31 mouse cellular contexts compared by ENCODE assay signal in genomic region chr10:40512185-40512584, GRCm38 (mm10). TPM values are rescaled to one million over a fixed set of nuclear protein-coding genes. Genes with fewer than 3 reads are reported as not detected.
DNase-seq lines count a peak whose midpoint lies in the region; ATAC-seq and TF ChIP-seq lines count a peak whose summit lies in the region.
"Had no signal": no experiment of that assay in that cellular context is flagged by ENCODE, and none has a peak within 500 bp of the region (broad histone marks: within the 10 kb centered on the region; RNA-seq: fewer than 3 reads in every experiment).

No protein-coding gene starts in this region.

- H3K4me1 ChIP-seq in liver, adult 2 months (ENCODE audit: control insufficient read depth, insufficient read depth, low read length) = peaks cover 8% of the 10 kb centered on the region
- H3K4me1 ChIP-seq in liver, embryonic 11.5 days (replicated peaks; ENCODE audit: control insufficient read depth, insufficient read depth, low read length) = no peaks in the 10 kb centered on the region
- peaks cover 33% of the 10 kb centered on the region for H3K4me1 ChIP-seq in thymus, adult 2 months (replicated peaks; ENCODE audit: control insufficient read depth, insufficient read depth, low read length)
- no peaks in the 10 kb centered on the region for H3K4me1 ChIP-seq in stomach, postnatal 0 days (replicated peaks; ENCODE audit: control insufficient read depth, insufficient read depth)
- H3K4me1 ChIP-seq in forebrain, embryonic 16.5 days (replicated peaks; ENCODE audit: control insufficient read depth, insufficient read depth, low read length) = no peaks in the 10 kb centered on the region
- H3K4me1 ChIP-seq: embryonic facial prominence, embryonic 12.5 days; forebrain, embryonic 15.5 days; hindbrain, embryonic 15.5 days had no signal

- TF ChIP-seq EP300 in stomach, postnatal 0 days (optimal IDR thresholded peaks at IDR 0.05) = no peak

- ATAC-seq in liver, embryonic 11.5 days (replicated peaks; ENCODE audit: low FRiP score) = no peak
- no peak for ATAC-seq in stomach, postnatal 0 days (ENCODE audit: low FRiP score, low TSS enrichment)
- no peak for ATAC-seq in forebrain, embryonic 16.5 days
- ATAC-seq: activated CD4-positive, CD25-positive, alpha-beta regulatory T cell, adult 4 months; forebrain, embryonic 15.5 days; Patski had no signal

- no peak for TF ChIP-seq POLR2A in liver, adult 2 months (IDR thresholded peaks at IDR 0.05; ENCODE audit: extremely low read depth, insufficient read depth, low read length)
- no peak for TF ChIP-seq POLR2A in thymus, adult 2 months (IDR thresholded peaks at IDR 0.05; ENCODE audit: control insufficient read depth, extremely low read depth, insufficient read depth, low read length, poor library complexity)

- no peak for TF ChIP-seq CTCF in liver, adult 2 months (IDR thresholded peaks at IDR 0.05; ENCODE audit: low read depth, low read length)
- TF ChIP-seq CTCF in thymus, adult 2 months (IDR thresholded peaks at IDR 0.05; ENCODE audit: borderline replicate concordance, control insufficient read depth, extremely low read depth, insufficient read depth, low read length, poor library complexity) = no peak
- no peak for TF ChIP-seq CTCF in stomach, postnatal 0 days (IDR thresholded peaks at IDR 0.05; ENCODE audit: low read depth)

- H3K4me2 ChIP-seq in liver, embryonic 11.5 days = no peak overlapping the region
- H3K4me2 ChIP-seq in stomach, postnatal 0 days (replicated peaks; ENCODE audit: low read depth) = no peak overlapping the region
- H3K4me2 ChIP-seq in forebrain, embryonic 16.5 days (ENCODE audit: low read length) = no peak overlapping the region
- H3K4me2 ChIP-seq: embryonic facial prominence, embryonic 12.5 days; forebrain, embryonic 15.5 days; heart, embryonic 12.5 days; hindbrain, embryonic 15.5 days had no signal

- H3K9ac ChIP-seq in liver, adult 2 months (ENCODE audit: low read depth, low read length) = no peak overlapping the region
- H3K9ac ChIP-seq in liver, embryonic 11.5 days (ENCODE audit: low read depth, low read length) = no peak overlapping the region
- no peak overlapping the region for H3K9ac ChIP-seq in stomach, postnatal 0 days (ENCODE audit: low read length)
- no peak overlapping the region for H3K9ac ChIP-seq in forebrain, embryonic 16.5 days (replicated peaks; ENCODE audit: low read depth, low read length)
- H3K9ac ChIP-seq: embryonic facial prominence, embryonic 12.5 days; forebrain, embryonic 15.5 days; heart, embryonic 12.5 days; hindbrain, embryonic 15.5 days had no signal

- peak overlapping the region; percentile 62 for H3K27ac ChIP-seq in liver, adult 2 months (replicated peaks; ENCODE audit: insufficient read depth, low read depth, low read length)
- H3K27ac ChIP-seq in liver, embryonic 11.5 days (ENCODE audit: low read depth, low read length) = no peak overlapping the region
- H3K27ac ChIP-seq in thymus, adult 2 months (ENCODE audit: control insufficient read depth, insufficient read depth, low read length) = no peak overlapping the region
- peak overlapping the region; percentile 82 for H3K27ac ChIP-seq in stomach, postnatal 0 days (replicated peaks)
- no peak overlapping the region for H3K27ac ChIP-seq in forebrain, embryonic 16.5 days (ENCODE audit: low read length)
- H3K27ac ChIP-seq: embryonic facial prominence, embryonic 12.5 days; forebrain, embryonic 15.5 days; hindbrain, embryonic 15.5 days had no signal

- H3K9me3 ChIP-seq in liver, embryonic 11.5 days (ENCODE audit: control insufficient read depth, low read length) = no peaks in the 10 kb centered on the region
- no peaks in the 10 kb centered on the region for H3K9me3 ChIP-seq in stomach, postnatal 0 days (ENCODE audit: control insufficient read depth, low read length)
- H3K9me3 ChIP-seq in forebrain, embryonic 16.5 days (ENCODE audit: control insufficient read depth, low read length) = no peaks in the 10 kb centered on the region
- H3K9me3 ChIP-seq: embryonic facial prominence, embryonic 12.5 days; forebrain, embryonic 15.5 days; hindbrain, embryonic 15.5 days had no signal

- WGBS in liver, adult 2 months = 32% methylated on average over 6 of the region's 6 CpGs
- WGBS in liver, embryonic 11.5 days = 90% methylated on average over 6 of the region's 6 CpGs
- 97% methylated on average over 6 of the region's 6 CpGs for WGBS in thymus, adult 2 months
- WGBS in stomach, postnatal 0 days = 62% methylated on average over 6 of the region's 6 CpGs
- WGBS in forebrain, embryonic 16.5 days = 96% methylated on average over 6 of the region's 6 CpGs

- H3K36me3 ChIP-seq in liver, adult 2 months (ENCODE audit: control insufficient read depth, insufficient read depth, low read length) = no peaks in the 10 kb centered on the region
- H3K36me3 ChIP-seq in liver, embryonic 11.5 days (ENCODE audit: control insufficient read depth, insufficient read depth, low read length) = no peaks in the 10 kb centered on the region
- no peaks in the 10 kb centered on the region for H3K36me3 ChIP-seq in thymus, adult 2 months (ENCODE audit: control insufficient read depth, insufficient read depth, low read length)
- H3K36me3 ChIP-seq in stomach, postnatal 0 days (ENCODE audit: control insufficient read depth, insufficient read depth, low read length) = no peaks in the 10 kb centered on the region
- no peaks in the 10 kb centered on the region for H3K36me3 ChIP-seq in forebrain, embryonic 16.5 days (ENCODE audit: control insufficient read depth, insufficient read depth)
- H3K36me3 ChIP-seq: embryonic facial prominence, embryonic 12.5 days; forebrain, embryonic 15.5 days; heart, embryonic 12.5 days; hindbrain, embryonic 15.5 days had no signal

- peak; percentile 10 for DNase-seq in adrenal gland, adult 2 months
- DNase-seq in adrenal gland, postnatal 4 days (ENCODE audit: low spot score in 2 of 2) = no peak
- peak; percentile 96 for DNase-seq in liver, adult 2 months (ENCODE audit: extremely low read depth, low read depth, low spot score)
- no peak for DNase-seq in liver, embryonic 11.5 days (ENCODE audit: low spot score)
- peak; percentile 3 for DNase-seq in thymus, postnatal 4 days
- DNase-seq in thymus, adult 2 months = no peak
- DNase-seq in stomach, postnatal 0 days (ENCODE audit: low spot score) = no peak
- DNase-seq: adrenal gland, adult 8-10 months; adrenal gland, postnatal 36 days; B cell, adult 2 months; cerebellum, adult 11-12 months; cerebellum, adult 9-10 months; cerebellum, postnatal 25 days; gastrocnemius, postnatal 10 days; heart, postnatal 36 days had no signal

- no peak overlapping the region for H3K4me3 ChIP-seq in liver, adult 2 months (ENCODE audit: insufficient read depth, low read depth, low read length)
- H3K4me3 ChIP-seq in liver, embryonic 11.5 days (ENCODE audit: low read depth, low read length) = no peak overlapping the region
- no peak overlapping the region for H3K4me3 ChIP-seq in thymus, adult 2 months (ENCODE audit: control insufficient read depth, insufficient read depth, low read length)
- H3K4me3 ChIP-seq in stomach, postnatal 0 days (ENCODE audit: low read depth, low read length) = no peak overlapping the region
- H3K4me3 ChIP-seq in forebrain, embryonic 16.5 days (replicated peaks; ENCODE audit: low read length) = no peak overlapping the region
- H3K4me3 ChIP-seq: embryonic facial prominence, embryonic 12.5 days; forebrain, embryonic 15.5 days; heart, embryonic 12.5 days; hindbrain, embryonic 15.5 days had no signal

- no peaks in the 10 kb centered on the region for H3K27me3 ChIP-seq in liver, adult 2 months (ENCODE audit: control insufficient read depth, insufficient read depth, low read length)
- H3K27me3 ChIP-seq in liver, embryonic 11.5 days (replicated peaks; ENCODE audit: control insufficient read depth, insufficient read depth, low read length) = no peaks in the 10 kb centered on the region
- H3K27me3 ChIP-seq in thymus, adult 2 months (ENCODE audit: control insufficient read depth, insufficient read depth, low read length) = no peaks in the 10 kb centered on the region
- H3K27me3 ChIP-seq in stomach, postnatal 0 days (ENCODE audit: control insufficient read depth, insufficient read depth, low read length) = no peaks in the 10 kb centered on the region
- no peaks in the 10 kb centered on the region for H3K27me3 ChIP-seq in forebrain, embryonic 16.5 days (replicated peaks; ENCODE audit: control insufficient read depth, insufficient read depth, low read length)
- H3K27me3 ChIP-seq: embryonic facial prominence, embryonic 12.5 days; forebrain, embryonic 15.5 days; heart, embryonic 12.5 days; hindbrain, embryonic 15.5 days; Patski had no signal

- no peaks in the 10 kb centered on the region for H3K79me2 ChIP-seq in liver, adult 2 months (ENCODE audit: control insufficient read depth, insufficient read depth, low read length)

RNA-seq across cellular contexts. Expression of gene Slc22a16, which starts 58.0 kb away (rescaled TPM):
- total RNA-seq in adrenal gland, adult 2 months (2021) = not detected
- not detected in 2 replicates for polyA plus RNA-seq in adrenal gland, adult 2 months (2012; rRNA removed)
- not detected for total RNA-seq in adrenal gland, postnatal 4 days (2021)
- not detected in 2 replicates for total RNA-seq in liver, adult 2 months (2014; rRNA removed)
- not detected in 2 replicates for polyA plus RNA-seq in liver, adult 2 months (2012; rRNA removed)
- not detected in 2 replicates for polyA plus RNA-seq in liver, embryonic 11.5 days (2014; fragmentation: Nextera tagmentation; extraction: Ambion mirVana)
- polyA plus RNA-seq in thymus, adult 2 months (2012; rRNA removed) = not detected in 2 replicates
- 0.04 TPM in 1 of 2 replicates, not detected in the other for polyA plus RNA-seq in stomach, postnatal 0 days (2015; fragmentation: Nextera tagmentation; extraction: Ambion mirVana)
- polyA plus RNA-seq in forebrain, embryonic 16.5 days (2015; fragmentation: Nextera tagmentation; extraction: Ambion mirVana) = not detected in 2 replicates
- total RNA-seq: adrenal gland, adult 8-10 months; adrenal gland, postnatal 36 days; gastrocnemius, postnatal 10 days; gastrocnemius, postnatal 4 days; heart, adult 8-10 months; heart, postnatal 36 days; MEL had no signal
- polyA plus RNA-seq: activated CD4-positive, CD25-positive, alpha-beta regulatory T cell, adult 4 months; brain, embryonic 14.5 days; cortical plate, adult 2 months; embryonic facial prominence, embryonic 12.5 days; forebrain, embryonic 11.5 days; forebrain, embryonic 15.5 days; frontal cortex, adult 2 months; heart, embryonic 12.5 days; heart, embryonic 16.5 days; hindbrain, embryonic 11.5 days; hindbrain, embryonic 15.5 days; Patski had no signal

Comparison
In these comparisons a context has a peak if more than half of its experiments do, and no peak if none do; other contexts are left out.
1. DNase-seq: peak in adrenal gland, adult 2 months (single experiment), liver, adult 2 months (single experiment) and thymus, postnatal 4 days (single experiment); none in adrenal gland, postnatal 4 days (0 of 2), liver, embryonic 11.5 days (single experiment), thymus, adult 2 months (single experiment) and stomach, postnatal 0 days (single experiment).
2. H3K27ac ChIP-seq: peak in liver, adult 2 months (single experiment) and stomach, postnatal 0 days (single experiment); none in liver, embryonic 11.5 days (single experiment), thymus, adult 2 months (single experiment) and forebrain, embryonic 16.5 days (single experiment).